Mouse (Mus musculus): ENCODE data around the gene Cped1.

DNA sequence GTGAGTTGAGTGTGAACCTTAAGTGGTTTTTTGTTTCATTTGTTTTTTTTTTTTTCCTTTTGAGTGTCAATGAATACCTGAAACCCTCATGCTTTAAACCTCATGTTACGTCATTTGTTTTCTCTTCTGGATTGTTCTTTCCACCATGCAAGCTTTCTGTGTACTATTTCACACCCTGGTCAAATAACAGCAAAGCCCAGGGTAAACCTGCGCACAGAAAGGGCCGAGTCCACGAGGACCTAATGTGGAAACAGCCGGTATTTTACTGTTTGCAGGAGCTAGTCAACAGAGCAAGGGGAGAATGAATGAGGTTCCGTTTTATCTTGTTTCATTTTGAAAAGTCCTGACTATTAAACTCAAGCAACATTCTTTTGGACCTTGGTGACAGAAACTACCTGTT is 128.4 kb downstream of the Cped1 start:
- TF ChIP-seq CTCF (IDR thresholded peaks at IDR 0.05; ENCODE audit: low read depth): no peak
- TF ChIP-seq EP300 (optimal IDR thresholded peaks at IDR 0.05): no peak
